Mouse (Mus musculus): ENCODE results near the gene Ablim1.

Gene Ablim1

GRCm38 (mm10) chr19:57067108-57067613 is 247.6 kb downstream of the Ablim1 start:
- DNase-seq (ENCODE audit: low spot score), result no peak

DNA sequence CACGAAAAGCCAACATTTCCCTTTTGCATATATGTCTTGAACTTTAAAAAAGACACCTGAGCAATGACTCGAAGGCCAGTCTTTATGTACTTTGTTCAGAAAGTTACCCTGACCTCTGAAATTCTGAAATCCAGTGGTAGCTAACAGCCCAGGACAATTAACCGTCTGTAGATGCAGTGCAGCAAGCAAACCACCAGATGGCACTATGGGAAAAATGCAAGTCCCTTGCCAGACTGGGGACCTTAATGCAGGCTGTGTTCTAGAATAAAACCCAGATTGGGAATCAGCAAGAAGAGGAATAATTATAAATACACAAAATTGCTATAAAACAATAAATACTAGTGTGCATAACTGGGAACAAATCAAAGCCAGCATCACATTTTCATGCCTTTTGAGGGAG is 248.4 kb downstream of the Ablim1 start:
- DNase-seq (ENCODE audit: low spot score), result peak; percentile 69

GRCm38 (mm10) chr19:57062746-57063145 is 252.0 kb downstream of the Ablim1 start:
- DNase-seq (ENCODE audit: low spot score), result no peak

GRCm38 (mm10) chr19:57059018-57059580 is 255.6 kb downstream of the Ablim1 start:
- DNase-seq (ENCODE audit: low spot score), result no peak

DNA sequence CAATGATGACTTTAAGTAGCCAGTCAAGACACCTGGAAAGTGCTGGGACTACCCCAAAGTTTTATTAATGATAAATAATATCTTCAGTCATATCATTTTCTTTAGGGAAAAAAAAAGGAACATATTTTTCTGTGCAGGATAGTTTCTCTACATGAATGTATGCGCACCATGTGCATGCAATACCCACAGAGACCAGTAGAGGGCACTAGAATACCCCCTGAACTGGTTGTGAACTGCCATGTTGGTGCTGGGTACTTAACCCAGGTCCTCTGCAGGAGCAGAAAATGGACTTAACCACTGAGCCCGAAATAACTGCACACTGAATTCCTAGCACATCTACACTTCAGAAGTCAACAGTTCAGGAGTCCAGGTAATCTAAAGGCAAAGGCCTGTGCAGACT is 257.2 kb downstream of the Ablim1 start:
- DNase-seq (ENCODE audit: low spot score), result no peak

DNA sequence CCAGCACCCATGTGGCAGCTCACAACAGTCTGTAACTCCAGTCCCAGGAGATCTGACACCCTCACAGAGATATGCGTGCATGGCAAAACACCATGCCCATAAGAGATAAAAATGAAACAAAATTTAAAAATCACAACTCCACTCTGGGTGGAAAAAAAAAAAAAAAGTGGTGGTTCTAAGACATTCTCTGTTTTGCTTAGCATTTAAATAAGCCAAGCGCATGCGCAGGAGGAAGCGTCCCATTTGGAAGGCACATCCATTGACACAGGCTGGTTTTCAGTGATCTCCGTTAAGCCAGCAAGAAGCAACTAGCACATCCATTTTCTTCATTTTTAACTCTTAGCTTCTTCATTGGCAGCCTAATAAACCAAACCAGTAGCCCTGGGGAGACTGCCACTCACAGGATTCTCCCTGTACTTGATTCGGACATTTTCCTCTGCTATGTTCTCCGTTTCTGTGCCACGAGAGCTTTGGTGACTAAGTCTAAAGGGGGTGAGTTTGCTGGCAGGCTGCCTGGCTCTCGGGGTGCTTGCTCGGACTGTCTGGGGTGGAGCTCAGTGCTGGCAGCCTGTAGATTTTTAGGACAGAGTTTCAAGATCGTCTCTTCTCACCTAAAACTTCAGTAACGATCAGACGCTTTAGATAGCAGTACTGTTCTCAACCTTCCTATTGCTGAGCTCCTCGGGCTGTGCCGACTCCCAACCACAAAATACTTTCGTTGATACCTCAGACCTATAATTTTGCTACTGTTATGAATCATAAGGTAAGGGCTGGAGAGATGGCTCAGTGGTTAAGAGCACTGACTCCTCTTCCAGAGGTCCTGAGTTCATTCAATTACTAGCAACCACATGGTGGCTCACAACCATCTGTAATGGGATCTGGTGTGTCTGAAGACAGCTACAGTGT is 259.3 kb downstream of the Ablim1 start:
- DNase-seq (ENCODE audit: low spot score), result no peak

- DNase-seq (ENCODE audit: low spot score), result no peak
Measured at GRCm38 (mm10) chr19:57052959-57053358, 261.8 kb downstream of the Ablim1 start.

- no peak for DNase-seq (ENCODE audit: low spot score)
Measured at GRCm38 (mm10) chr19:57052016-57052415, 262.7 kb downstream of the Ablim1 start.

- DNase-seq (ENCODE audit: low spot score), result no peak
Measured at GRCm38 (mm10) chr19:57049592-57050090, 265.1 kb downstream of the Ablim1 start.

DNA sequence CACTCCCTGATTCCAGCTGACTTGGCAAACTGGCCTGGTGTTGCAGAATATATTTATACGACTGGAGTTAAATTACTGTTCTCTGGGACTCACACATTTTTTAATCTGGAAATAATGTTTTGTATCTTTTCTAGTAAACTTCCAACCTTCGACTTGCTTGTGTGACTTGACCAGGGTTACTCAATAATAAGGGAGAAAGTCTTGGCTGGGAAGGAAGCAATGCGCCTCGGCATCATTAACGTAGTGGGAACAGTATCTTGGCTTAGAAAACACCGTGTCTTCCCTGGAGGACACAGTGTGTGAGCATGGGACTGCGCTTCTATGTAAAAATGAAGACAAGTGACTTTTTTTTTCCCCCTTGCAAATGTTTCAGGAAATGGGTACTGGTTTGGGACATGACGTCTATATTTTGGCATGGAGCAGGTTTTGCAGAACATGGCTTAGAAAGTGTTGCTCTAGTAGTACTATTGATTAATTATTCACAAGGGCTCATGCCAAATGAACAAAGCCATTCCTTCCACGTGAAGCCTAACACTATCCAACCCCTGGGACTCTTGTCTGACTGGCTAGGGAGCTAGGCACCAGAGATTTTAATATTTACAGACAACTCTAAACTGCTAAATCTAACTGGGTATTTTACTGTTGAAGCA is 266.9 kb downstream of the Ablim1 start:
- no peak for DNase-seq (ENCODE audit: low spot score)

GRCm38 (mm10) chr19:57039258-57039657 is 275.5 kb downstream of the Ablim1 start:
- DNase-seq (ENCODE audit: low spot score), result peak; percentile 23

DNA sequence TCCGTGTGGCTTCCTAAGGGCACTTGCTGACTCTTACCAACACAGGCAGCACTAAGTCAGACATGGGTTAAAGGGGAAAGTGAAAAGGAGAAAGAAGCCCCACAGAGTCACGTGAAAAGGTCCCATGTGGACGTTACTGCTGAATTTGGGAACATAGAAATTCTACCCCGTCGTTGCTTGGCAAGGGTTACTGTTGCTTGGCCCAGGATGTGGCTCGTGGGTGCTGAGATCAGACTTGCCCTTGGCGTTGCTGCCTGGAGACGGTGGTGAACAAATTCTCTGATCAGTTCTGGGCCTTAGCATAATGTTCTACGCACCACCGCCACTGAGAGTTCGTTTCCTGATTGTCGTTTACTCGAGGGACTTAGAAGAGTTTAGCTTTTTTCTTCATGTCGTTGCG is 277.9 kb downstream of the Ablim1 start:
- DNase-seq (ENCODE audit: low spot score), result no peak

DNA sequence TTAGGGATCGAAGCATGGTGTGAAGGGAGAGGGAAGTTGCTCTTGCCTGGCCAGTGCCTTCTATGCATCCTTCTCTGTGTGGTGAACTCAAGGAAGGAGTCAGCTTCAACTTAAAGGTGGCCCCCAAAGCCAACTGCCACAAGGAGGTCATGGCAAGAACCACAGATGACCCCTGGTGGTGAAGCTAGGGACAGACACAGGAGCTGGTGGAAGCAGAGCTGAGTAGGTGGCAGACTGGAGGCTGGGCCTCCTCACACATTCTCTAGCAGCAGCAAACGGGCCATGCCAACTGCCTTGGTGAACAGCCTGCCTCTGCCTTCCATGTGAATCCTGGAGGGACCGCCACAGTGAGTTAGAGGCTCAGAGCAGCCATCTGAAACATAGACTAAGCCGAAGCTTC is 283.1 kb downstream of the Ablim1 start:
- DNase-seq (ENCODE audit: low spot score), result peak; percentile 56

GRCm38 (mm10) chr19:57029461-57029860 is 285.3 kb downstream of the Ablim1 start:
- DNase-seq (ENCODE audit: low spot score), result no peak

GRCm38 (mm10) chr19:57028327-57029179 is 286.2 kb downstream of the Ablim1 start:
- DNase-seq (ENCODE audit: low spot score), result no peak

DNA sequence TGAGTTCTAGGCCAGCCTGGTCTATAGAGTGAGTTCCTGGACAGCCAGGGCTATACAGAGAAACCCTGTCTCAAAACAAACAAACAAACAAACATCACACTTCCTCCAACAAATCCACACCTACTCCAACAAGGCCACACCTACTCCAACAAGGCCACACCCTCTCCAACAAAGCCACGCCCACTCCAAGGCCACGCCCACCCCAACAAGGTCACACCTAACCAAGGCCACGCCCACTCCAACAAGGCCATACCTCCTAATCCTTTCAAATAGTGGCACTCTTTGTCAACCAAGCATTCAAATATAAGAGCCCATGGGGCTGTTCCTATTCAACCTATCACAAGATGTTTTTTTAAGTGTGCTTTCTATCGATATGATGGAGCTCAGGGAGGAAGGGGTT is 288.2 kb downstream of the Ablim1 start:
- DNase-seq (ENCODE audit: low spot score), result no peak

GRCm38 (mm10) chr19:57017785-57018179 is 296.9 kb downstream of the Ablim1 start:
- DNase-seq (ENCODE audit: low spot score), result no peak

- no peak for DNase-seq (ENCODE audit: low spot score)
Measured at GRCm38 (mm10) chr19:57016995-57017784, 297.5 kb downstream of the Ablim1 start.

- DNase-seq (ENCODE audit: low spot score), result peak; percentile 42
Measured at GRCm38 (mm10) chr19:57014808-57015207, 299.9 kb downstream of the Ablim1 start.

DNA sequence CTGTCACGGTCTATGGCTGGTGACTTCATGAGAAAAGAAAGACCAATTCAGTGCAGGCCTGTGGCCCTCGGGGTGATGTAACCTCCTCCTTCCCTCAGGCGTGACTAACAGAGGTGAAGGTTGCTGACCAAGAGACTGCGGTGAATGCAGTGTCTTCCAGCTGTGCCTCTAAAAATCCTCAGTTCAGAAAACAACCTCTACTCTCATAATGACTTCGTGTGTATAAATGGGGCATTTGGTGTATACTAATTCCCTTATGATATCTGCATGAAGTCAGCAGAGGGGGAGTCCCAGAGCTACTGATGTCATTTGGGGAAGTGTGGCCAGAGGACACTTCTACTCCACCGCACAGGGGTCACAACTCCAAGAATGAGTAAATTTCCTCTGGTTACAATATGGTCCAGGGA is 301.4 kb downstream of the Ablim1 start:
- DNase-seq (ENCODE audit: low spot score), result no peak

- DNase-seq (ENCODE audit: low spot score), result no peak
Measured at GRCm38 (mm10) chr19:57012068-57012467, 302.7 kb downstream of the Ablim1 start.
